Mouse (Mus musculus) kidney, postnatal 0 days (tissue): ENCODE results near the gene Farp1. TPM values are rescaled to one million over a fixed set of nuclear protein-coding genes. Genes with fewer than 3 reads are reported as not detected.
A peak's percentile ranks its signal among the peaks of the same experiment; 100 is the strongest.

Experiments
- ATAC-seq: fragments of 200-750 bp; cut with Nextera tagmentation; replicated peaks from 2 replicates; pipeline ENCODE4 v1.8.0; 2017; ENCODE audit warnings: low read depth, moderate number of reproducible peaks, moderate TSS enrichment, moderate library complexity; ENCODE audit not compliant: low FRiP score
- DNase-seq: peaks from one replicate; pipeline ENCODE4 v3.0.0-alpha.2; 2016; ENCODE audit warnings: low spot score
- H3K27ac ChIP-seq: fragments of 300-500 bp; sonication (generic); 2 replicates; pipeline ENCODE4 v1.5.1; 2014; ENCODE audit warnings: mild to moderate bottlenecking
- H3K27me3 ChIP-seq: fragments of 300-500 bp; sonication (generic); 2 replicates; pipeline ENCODE4 v1.6.1; 2014; ENCODE audit warnings: low read length, mixed read lengths; ENCODE audit not compliant: insufficient read depth
- H3K36me3 ChIP-seq: fragments of 300-500 bp; sonication (generic); 2 replicates; pipeline ENCODE4 v1.6.1; 2014; ENCODE audit warnings: low read length, mixed read lengths; ENCODE audit not compliant: insufficient read depth
- H3K4me1 ChIP-seq: fragments of 300-500 bp; sonication (generic); replicated peaks from 2 replicates; pipeline ENCODE4 v1.6.1; 2014; ENCODE audit warnings: antibody characterized with exemption, low read length, mixed read lengths; ENCODE audit not compliant: insufficient read depth
- H3K4me2 ChIP-seq: fragments of 300-500 bp; sonication (generic); 2 replicates; pipeline ENCODE4 v1.6.1; 2014; ENCODE audit warnings: mild to moderate bottlenecking, low read length, moderate library complexity, mixed read lengths
- H3K4me3 ChIP-seq: fragments of 300-500 bp; sonication (generic); replicated peaks from 2 replicates; pipeline ENCODE4 v1.5.1; 2014; ENCODE audit warnings: low read depth, low read length
- H3K9ac ChIP-seq: fragments of 300-500 bp; sonication (generic); 2 replicates; pipeline ENCODE4 v1.6.1; 2014; ENCODE audit warnings: low read depth, low read length
- H3K9me3 ChIP-seq: fragments of 300-500 bp; sonication (generic); replicated peaks from 2 replicates; pipeline ENCODE4 v1.6.1; 2016; ENCODE audit warnings: low read length, inconsistent platforms, mixed read lengths
- CTCF ChIP-seq: IDR thresholded peaks from 2 replicates; pipeline ENCODE4 v1.5.1; 2016; ENCODE audit warnings: antibody characterized with exemption, low read depth, mild to moderate bottlenecking, moderate library complexity
- WGBS: fragments of 180-500 bp; shearing (Covaris S2); extraction: QIAGEN DNeasy Blood & Tissue Kit; methylation state at CpG from one replicate; pipeline ENCODE4 v1.1.7; 2014; 5-methylcytosine and 5-hydroxymethylcytosine counted together
- polyA plus RNA-seq: library from polyadenylated mRNA; unstranded; fragments of >200 nt; fragmentation: Nextera tagmentation; extraction: Ambion mirVana; gene quantifications from 2 replicates; pipeline ENCODE4 v1.2.1, GENCODE M21; 2015

Farp1 gene
- polyA plus RNA-seq, 1 experiment from 2014 or later: 23.4 TPM

DNA sequence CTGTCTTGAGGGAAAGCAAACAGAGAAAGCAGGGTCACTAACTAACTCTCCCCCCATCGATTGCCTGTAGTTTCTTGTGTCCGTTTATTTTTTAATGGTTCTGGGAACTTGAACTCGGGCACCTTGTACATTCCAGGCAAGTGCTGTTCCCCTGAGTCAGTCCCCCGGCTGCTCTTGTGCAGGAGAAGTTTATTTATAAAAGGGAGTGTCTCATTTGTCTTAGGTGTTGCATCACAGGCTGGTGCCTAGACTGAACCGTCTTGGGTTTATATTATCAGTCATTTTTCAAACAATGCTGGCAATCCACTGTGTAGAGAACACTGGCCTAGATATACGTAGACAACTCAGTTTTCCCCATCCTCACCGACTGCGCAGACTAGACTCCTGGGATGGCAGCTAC is 204.4 kb downstream of the Farp1 start:
- Histone ChIP-seq H3K4me1 (no peaks in the 10 kb centered on the region), H3K4me3 (no peak overlapping the region), H3K27me3 (no peaks in the 10 kb centered on the region), H3K9me3 (no peaks in the 10 kb centered on the region), H3K4me2 (no peak overlapping the region), H3K27ac (no peak overlapping the region), H3K36me3 (peaks cover 44% of the 10 kb centered on the region), H3K9ac (no peak overlapping the region)
- ATAC-seq (no peak), DNase-seq (no peak)
- WGBS: 58% methylated on average over 8 of the region's 8 CpGs
- TF ChIP-seq CTCF: no peak

GRCm38 (mm10) chr14:121244104-121244503 is 209.1 kb downstream of the Farp1 start:
- TF ChIP-seq CTCF: no peak
- ATAC-seq: no peak
- Histone ChIP-seq H3K36me3 (peaks cover 40% of the 10 kb centered on the region), H3K9ac (no peak overlapping the region), H3K4me2 (no peak overlapping the region), H3K4me1 (no peaks in the 10 kb centered on the region), H3K27ac (no peak overlapping the region), H3K4me3 (no peak overlapping the region), H3K9me3 (no peaks in the 10 kb centered on the region), H3K27me3 (no peaks in the 10 kb centered on the region)
- no peak for DNase-seq
- 96% methylated on average over 15 of the region's 15 CpGs for WGBS

DNA sequence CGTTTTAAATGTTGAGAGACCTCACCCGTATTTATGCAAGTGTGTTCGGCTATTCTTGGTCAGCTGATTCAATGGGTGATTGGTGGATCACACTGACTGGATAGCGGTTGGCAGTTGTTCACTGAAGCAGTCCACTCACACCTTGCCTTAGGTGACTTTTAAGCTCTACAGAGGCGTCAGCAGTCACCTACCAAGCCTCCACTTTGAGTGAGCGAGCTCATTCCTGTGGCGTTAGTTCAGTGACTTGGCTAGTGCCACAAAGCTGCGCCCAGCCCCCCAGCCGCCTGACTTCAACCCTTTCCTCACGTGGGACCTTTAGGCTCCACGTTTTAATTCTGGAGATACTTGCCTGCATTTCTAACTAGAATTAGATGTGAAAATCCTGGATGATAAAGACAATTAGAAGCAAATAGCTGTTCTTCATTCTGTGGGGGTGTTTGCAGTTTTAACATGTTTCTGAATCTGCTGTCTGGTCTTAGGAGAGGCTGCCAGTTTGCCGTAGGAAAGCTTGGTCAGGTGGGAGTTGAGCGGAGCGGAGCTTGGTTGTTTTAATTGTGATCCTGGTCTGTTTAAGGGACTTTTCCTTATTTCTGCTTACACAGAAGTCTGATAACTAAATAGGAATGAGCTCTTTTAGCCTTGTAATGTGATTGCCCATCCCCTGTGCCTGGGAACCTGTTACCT is 211.2 kb downstream of the Farp1 start:
- H3K9ac ChIP-seq: no peak overlapping the region
- peaks cover 40% of the 10 kb centered on the region for H3K36me3 ChIP-seq
- 77% methylated on average over 14 of the region's 14 CpGs for WGBS
- no peaks in the 10 kb centered on the region for H3K4me1 ChIP-seq
- H3K4me3 ChIP-seq: no peak overlapping the region
- H3K4me2 ChIP-seq: no peak overlapping the region
- no peaks in the 10 kb centered on the region for H3K9me3 ChIP-seq
- TF ChIP-seq CTCF: no peak
- DNase-seq (no peak), ATAC-seq (no peak)
- no peaks in the 10 kb centered on the region for H3K27me3 ChIP-seq
- H3K27ac ChIP-seq: no peak overlapping the region

DNA sequence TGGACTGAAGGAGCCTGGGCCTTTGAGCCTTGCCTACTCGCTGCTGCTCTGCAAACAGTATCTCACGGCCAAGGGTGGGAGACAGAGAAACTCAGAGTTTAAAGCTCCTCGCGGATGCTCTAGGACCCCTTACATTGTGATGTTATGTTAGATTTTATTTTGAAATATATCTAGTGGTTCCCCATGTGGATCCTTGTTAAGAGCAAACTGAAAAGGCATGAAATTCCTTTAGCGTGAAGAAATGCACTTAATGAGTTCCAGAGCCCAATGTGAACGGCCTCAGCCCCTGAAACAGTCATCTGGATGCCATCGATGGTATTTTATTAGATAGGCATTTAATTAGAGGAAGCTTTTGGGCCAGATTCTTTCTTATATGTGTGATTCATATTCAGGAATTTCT is 212.3 kb downstream of the Farp1 start:
- DNase-seq: peak; percentile 45
- no peaks in the 10 kb centered on the region for H3K27me3 ChIP-seq
- no peak overlapping the region for H3K4me2 ChIP-seq
- H3K36me3 ChIP-seq: peaks cover 30% of the 10 kb centered on the region
- H3K4me3 ChIP-seq: no peak overlapping the region
- no peak for TF ChIP-seq CTCF
- 55% methylated on average over 7 of the region's 7 CpGs for WGBS
- H3K9ac ChIP-seq: no peak overlapping the region
- peak overlapping the region; percentile 19; the same call in 1 of the 2 replicates for H3K27ac ChIP-seq
- H3K4me1 ChIP-seq: no peaks in the 10 kb centered on the region
- no peak for ATAC-seq
- H3K9me3 ChIP-seq: no peaks in the 10 kb centered on the region

GRCm38 (mm10) chr14:121248346-121248745 is 213.3 kb downstream of the Farp1 start:
- ATAC-seq (no peak), DNase-seq (no peak)
- Histone ChIP-seq H3K4me2 (no peak overlapping the region), H3K27me3 (no peaks in the 10 kb centered on the region), H3K36me3 (peaks cover 20% of the 10 kb centered on the region), H3K9me3 (no peaks in the 10 kb centered on the region), H3K4me1 (no peaks in the 10 kb centered on the region), H3K4me3 (no peak overlapping the region), H3K9ac (no peak overlapping the region), H3K27ac (peak overlapping the region; percentile 14; the same call in 1 of the 2 replicates)
- WGBS: 86% methylated on average over 5 of the region's 5 CpGs
- no peak for TF ChIP-seq CTCF

GRCm38 (mm10) chr14:121251099-121251498 is 216.1 kb downstream of the Farp1 start:
- DNase-seq: no peak
- no peak for TF ChIP-seq CTCF
- peaks cover 16% of the 10 kb centered on the region for H3K36me3 ChIP-seq
- no peak for ATAC-seq
- no peak overlapping the region for H3K4me2 ChIP-seq
- no peaks in the 10 kb centered on the region for H3K4me1 ChIP-seq
- no peaks in the 10 kb centered on the region for H3K27me3 ChIP-seq
- H3K9ac ChIP-seq: no peak overlapping the region
- H3K4me3 ChIP-seq: no peak overlapping the region
- no peak overlapping the region for H3K27ac ChIP-seq
- WGBS: 89% methylated on average over 5 of the region's 5 CpGs
- no peaks in the 10 kb centered on the region for H3K9me3 ChIP-seq

- no peak overlapping the region for H3K4me3 ChIP-seq
- no peaks in the 10 kb centered on the region for H3K27me3 ChIP-seq
- no peak for ATAC-seq
- H3K9ac ChIP-seq: no peak overlapping the region
- H3K4me2 ChIP-seq: no peak overlapping the region
- H3K36me3 ChIP-seq: peaks cover 17% of the 10 kb centered on the region
- H3K9me3 ChIP-seq: no peaks in the 10 kb centered on the region
- 54% methylated on average over 4 of the region's 4 CpGs for WGBS
- DNase-seq: no peak
- H3K4me1 ChIP-seq: no peaks in the 10 kb centered on the region
- no peak for TF ChIP-seq CTCF
- H3K27ac ChIP-seq: no peak overlapping the region
These were observed 216.7 kb downstream of the Farp1 start for GRCm38 (mm10) chr14:121251708-121252107.
